Mouse (Mus musculus): ENCODE data around the gene Prim1. TPM values are rescaled to one million over a fixed set of nuclear protein-coding genes. Genes with fewer than 3 reads are reported as not detected.
A peak's percentile ranks its signal among the peaks of the same experiment; 100 is the strongest.

Prim1 gene
- polyA plus RNA-seq, 1 experiment from 2014 or later: 36.9 TPM

- H3K4me3 ChIP-seq (replicated peaks; ENCODE audit: low read length): no peak overlapping the region
- H3K9ac ChIP-seq: no peak overlapping the region
- no peak for DNase-seq (ENCODE audit: low spot score)
- H3K36me3 ChIP-seq (replicated peaks; ENCODE audit: control insufficient read depth, insufficient read depth): no peaks in the 10 kb centered on the region
- no peak overlapping the region for H3K4me2 ChIP-seq (replicated peaks)
- no peaks in the 10 kb centered on the region for H3K9me3 ChIP-seq (ENCODE audit: control insufficient read depth, low read length)
- 97% methylated on average over 3 of the region's 3 CpGs for WGBS
- no peak overlapping the region for H3K27ac ChIP-seq
- no peaks in the 10 kb centered on the region for H3K27me3 ChIP-seq (ENCODE audit: control insufficient read depth, insufficient read depth, low read length)
- no peak for ATAC-seq (ENCODE audit: low FRiP score)
- no peaks in the 10 kb centered on the region for H3K4me1 ChIP-seq (replicated peaks; ENCODE audit: control insufficient read depth, insufficient read depth, low read length)
These were observed 18.3 kb upstream of the Prim1 start for GRCm38 (mm10) chr10:127996690-127997089.

DNA sequence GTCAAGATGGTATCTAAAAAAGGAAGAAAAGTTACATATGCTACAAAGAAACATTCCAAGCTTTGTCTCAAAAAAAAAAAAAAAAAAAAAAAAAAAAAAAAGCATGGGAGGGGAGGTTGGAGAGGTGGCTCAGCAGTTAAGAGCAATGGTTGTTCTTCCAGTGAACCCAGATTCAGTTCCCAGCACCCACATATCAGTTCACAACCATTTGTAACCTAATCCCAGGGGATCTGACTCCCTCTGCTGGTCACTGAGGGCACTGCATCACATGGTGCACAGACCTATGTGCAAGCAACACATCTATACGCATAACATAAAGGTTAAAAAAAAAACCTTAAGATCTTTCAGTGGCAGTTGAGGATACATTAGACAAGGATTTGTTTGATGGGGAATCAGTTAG is 16.7 kb upstream of the Prim1 start:
- Histone ChIP-seq H3K4me3 (replicated peaks; ENCODE audit: low read length) (no peak overlapping the region), H3K36me3 (replicated peaks; ENCODE audit: control insufficient read depth, insufficient read depth) (no peaks in the 10 kb centered on the region), H3K9ac (no peak overlapping the region), H3K4me2 (replicated peaks) (no peak overlapping the region), H3K27ac (no peak overlapping the region), H3K27me3 (ENCODE audit: control insufficient read depth, insufficient read depth, low read length) (no peaks in the 10 kb centered on the region), H3K4me1 (replicated peaks; ENCODE audit: control insufficient read depth, insufficient read depth, low read length) (no peaks in the 10 kb centered on the region), H3K9me3 (ENCODE audit: control insufficient read depth, low read length) (no peaks in the 10 kb centered on the region)
- ATAC-seq (ENCODE audit: low FRiP score): no peak
- no peak for DNase-seq (ENCODE audit: low spot score)
- WGBS: 97% methylated on average over 1 of the region's 1 CpGs

GRCm38 (mm10) chr10:128003281-128003801 is 11.6 kb upstream of the Prim1 start:
- 83% methylated on average over 3 of the region's 3 CpGs for WGBS
- H3K9me3 ChIP-seq (ENCODE audit: control insufficient read depth, low read length): no peaks in the 10 kb centered on the region
- no peaks in the 10 kb centered on the region for H3K36me3 ChIP-seq (replicated peaks; ENCODE audit: control insufficient read depth, insufficient read depth)
- H3K4me1 ChIP-seq (replicated peaks; ENCODE audit: control insufficient read depth, insufficient read depth, low read length): no peaks in the 10 kb centered on the region
- no peaks in the 10 kb centered on the region for H3K27me3 ChIP-seq (ENCODE audit: control insufficient read depth, insufficient read depth, low read length)
- no peak overlapping the region for H3K4me3 ChIP-seq (replicated peaks; ENCODE audit: low read length)
- H3K4me2 ChIP-seq (replicated peaks): no peak overlapping the region
- DNase-seq (ENCODE audit: low spot score) (no peak), ATAC-seq (ENCODE audit: low FRiP score) (no peak)
- H3K9ac ChIP-seq: no peak overlapping the region
- no peak overlapping the region for H3K27ac ChIP-seq

DNA sequence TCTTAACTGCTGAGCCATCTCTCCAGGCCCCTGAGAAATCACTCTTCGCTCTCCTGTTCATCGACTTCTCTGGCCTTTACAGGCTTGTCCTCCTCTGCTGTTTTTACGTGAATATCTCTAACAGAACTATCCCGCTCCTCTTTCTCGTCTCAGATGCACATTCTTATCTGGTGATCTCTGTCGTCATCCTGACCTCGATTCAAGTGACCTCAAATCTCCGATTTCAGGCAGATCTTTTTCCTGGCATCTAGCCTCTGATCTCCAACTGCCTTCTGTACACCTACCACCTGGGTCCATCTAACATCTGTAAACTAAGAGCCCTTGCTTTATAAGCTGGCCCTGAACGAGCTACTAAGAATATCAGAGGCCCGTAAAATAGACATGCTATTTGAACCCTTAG is 10.1 kb upstream of the Prim1 start:
- Histone ChIP-seq H3K27ac (no peak overlapping the region), H3K9me3 (ENCODE audit: control insufficient read depth, low read length) (no peaks in the 10 kb centered on the region), H3K9ac (no peak overlapping the region), H3K4me2 (replicated peaks) (no peak overlapping the region), H3K4me1 (replicated peaks; ENCODE audit: control insufficient read depth, insufficient read depth, low read length) (no peaks in the 10 kb centered on the region), H3K27me3 (ENCODE audit: control insufficient read depth, insufficient read depth, low read length) (no peaks in the 10 kb centered on the region), H3K36me3 (replicated peaks; ENCODE audit: control insufficient read depth, insufficient read depth) (no peaks in the 10 kb centered on the region), H3K4me3 (replicated peaks; ENCODE audit: low read length) (no peak overlapping the region)
- ATAC-seq (ENCODE audit: low FRiP score): no peak
- 90% methylated on average over 10 of the region's 10 CpGs for WGBS
- no peak for DNase-seq (ENCODE audit: low spot score)

GRCm38 (mm10) chr10:128005479-128005878 is 9.5 kb upstream of the Prim1 start:
- 91% methylated on average over 8 of the region's 8 CpGs for WGBS
- no peak overlapping the region for H3K4me2 ChIP-seq (replicated peaks)
- no peaks in the 10 kb centered on the region for H3K27me3 ChIP-seq (ENCODE audit: control insufficient read depth, insufficient read depth, low read length)
- DNase-seq (ENCODE audit: low spot score) (no peak), ATAC-seq (ENCODE audit: low FRiP score) (no peak)
- no peak overlapping the region for H3K4me3 ChIP-seq (replicated peaks; ENCODE audit: low read length)
- H3K9me3 ChIP-seq (ENCODE audit: control insufficient read depth, low read length): no peaks in the 10 kb centered on the region
- no peaks in the 10 kb centered on the region for H3K4me1 ChIP-seq (replicated peaks; ENCODE audit: control insufficient read depth, insufficient read depth, low read length)
- H3K9ac ChIP-seq: no peak overlapping the region
- no peak overlapping the region for H3K27ac ChIP-seq
- H3K36me3 ChIP-seq (replicated peaks; ENCODE audit: control insufficient read depth, insufficient read depth): no peaks in the 10 kb centered on the region

DNA sequence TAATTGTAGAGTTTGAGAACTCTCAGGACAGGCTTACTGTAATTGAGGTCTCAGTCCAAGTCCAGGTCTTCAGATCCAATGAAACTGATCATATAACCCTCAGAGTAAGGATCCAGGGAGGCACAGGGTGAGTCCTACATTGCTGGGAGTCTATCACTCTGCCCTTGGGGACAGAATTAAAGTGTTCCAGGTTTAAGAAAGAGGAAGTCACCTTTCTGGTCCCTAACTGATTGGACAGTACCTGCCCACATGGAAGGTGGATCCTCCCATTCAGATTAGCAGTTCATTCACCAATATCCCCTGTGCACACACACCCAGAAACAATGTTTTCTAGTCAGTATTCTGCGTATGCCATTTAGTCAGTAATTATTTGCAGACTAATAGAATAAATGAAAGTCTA is 7.5 kb upstream of the Prim1 start, which contains the start of gene Hsd17b6:
Gene Hsd17b6, minus strand, starts transcription at position 166 of the 400 bp plus-strand sequence.
- no peak within 1 kb of the TSS for H3K9ac ChIP-seq
- 93% methylated on average over 1 of the region's 1 CpGs for WGBS
- no peak within 1 kb of the TSS for H3K4me2 ChIP-seq (replicated peaks)

GRCm38 (mm10) chr10:128008207-128008889 is 6.6 kb upstream of the Prim1 start:
- ATAC-seq (ENCODE audit: low FRiP score): peak; percentile 68; the same call in 1 of the 2 replicates
- H3K36me3 ChIP-seq (replicated peaks; ENCODE audit: control insufficient read depth, insufficient read depth): no peaks in the 10 kb centered on the region
- no peak overlapping the region for H3K4me2 ChIP-seq (replicated peaks)
- DNase-seq (ENCODE audit: low spot score): peak; percentile 96
- H3K27ac ChIP-seq: no peak overlapping the region
- H3K27me3 ChIP-seq (ENCODE audit: control insufficient read depth, insufficient read depth, low read length): no peaks in the 10 kb centered on the region
- H3K4me1 ChIP-seq (replicated peaks; ENCODE audit: control insufficient read depth, insufficient read depth, low read length): no peaks in the 10 kb centered on the region
- H3K9ac ChIP-seq: no peak overlapping the region
- no peaks in the 10 kb centered on the region for H3K9me3 ChIP-seq (ENCODE audit: control insufficient read depth, low read length)
- 14% methylated on average over 4 of the region's 4 CpGs for WGBS
- no peak overlapping the region for H3K4me3 ChIP-seq (replicated peaks; ENCODE audit: low read length)

More for the DNA sequence above, 7.5 kb upstream of the Prim1 start, which contains the start of gene Hsd17b6:
- ATAC-seq (ENCODE audit: low FRiP score) (no peak), DNase-seq (ENCODE audit: low spot score) (no peak)
- H3K4me1 ChIP-seq (replicated peaks; ENCODE audit: control insufficient read depth, insufficient read depth, low read length): no peaks in the 10 kb centered on the region
- no peaks in the 10 kb centered on the region for H3K9me3 ChIP-seq (ENCODE audit: control insufficient read depth, low read length)
- H3K4me3 ChIP-seq (replicated peaks; ENCODE audit: low read length): no peak within 1 kb of the TSS
- H3K27ac ChIP-seq: no peak within 1 kb of the TSS
- H3K27me3 ChIP-seq (ENCODE audit: control insufficient read depth, insufficient read depth, low read length): no peaks in the 10 kb centered on the region
- H3K36me3 ChIP-seq (replicated peaks; ENCODE audit: control insufficient read depth, insufficient read depth): no peaks in the 10 kb centered on the region

- Histone ChIP-seq H3K27ac (no peak overlapping the region), H3K4me1 (replicated peaks; ENCODE audit: control insufficient read depth, insufficient read depth, low read length) (no peaks in the 10 kb centered on the region), H3K36me3 (replicated peaks; ENCODE audit: control insufficient read depth, insufficient read depth) (no peaks in the 10 kb centered on the region), H3K27me3 (ENCODE audit: control insufficient read depth, insufficient read depth, low read length) (no peaks in the 10 kb centered on the region), H3K4me3 (replicated peaks; ENCODE audit: low read length) (no peak overlapping the region), H3K9ac (no peak overlapping the region), H3K9me3 (ENCODE audit: control insufficient read depth, low read length) (no peaks in the 10 kb centered on the region), H3K4me2 (replicated peaks) (no peak overlapping the region)
- 87% methylated on average over 5 of the region's 5 CpGs for WGBS
- no peak for DNase-seq (ENCODE audit: low spot score)
- ATAC-seq (ENCODE audit: low FRiP score): no peak
These were observed 5.2 kb upstream of the Prim1 start for GRCm38 (mm10) chr10:128009735-128010134.

DNA sequence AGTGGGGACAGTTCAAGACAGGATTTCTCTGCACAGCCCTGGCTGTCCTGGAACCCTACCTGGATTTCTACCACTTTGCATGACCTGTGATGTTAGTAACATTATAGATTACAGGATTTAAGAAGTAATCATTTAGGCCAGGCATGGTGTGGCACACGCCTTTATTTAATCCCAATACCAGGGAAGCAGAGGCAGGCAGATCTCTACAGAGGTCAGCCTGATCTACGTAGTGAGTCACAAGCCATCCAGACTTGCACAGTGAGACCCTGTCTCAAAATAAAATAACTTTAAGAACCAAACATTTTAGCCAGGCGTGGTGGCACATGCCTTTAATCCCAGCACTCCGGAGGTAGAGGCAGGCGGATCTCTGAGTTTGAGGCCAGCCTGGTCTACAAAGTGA is 7.2 kb downstream of the Prim1 start:
- Histone ChIP-seq H3K27me3 (ENCODE audit: control insufficient read depth, insufficient read depth, low read length) (no peaks in the 10 kb centered on the region), H3K36me3 (replicated peaks; ENCODE audit: control insufficient read depth, insufficient read depth) (peaks cover 58% of the 10 kb centered on the region), H3K9ac (no peak overlapping the region), H3K27ac (no peak overlapping the region), H3K9me3 (ENCODE audit: control insufficient read depth, low read length) (no peaks in the 10 kb centered on the region), H3K4me2 (replicated peaks) (no peak overlapping the region), H3K4me3 (replicated peaks; ENCODE audit: low read length) (no peak overlapping the region), H3K4me1 (replicated peaks; ENCODE audit: control insufficient read depth, insufficient read depth, low read length) (no peaks in the 10 kb centered on the region)
- DNase-seq (ENCODE audit: low spot score): no peak
- WGBS: 96% methylated on average over 5 of the region's 5 CpGs
- ATAC-seq (ENCODE audit: low FRiP score): no peak

Measured in hindbrain, embryonic 14.5 days (tissue).